In the genomic region with DNA sequence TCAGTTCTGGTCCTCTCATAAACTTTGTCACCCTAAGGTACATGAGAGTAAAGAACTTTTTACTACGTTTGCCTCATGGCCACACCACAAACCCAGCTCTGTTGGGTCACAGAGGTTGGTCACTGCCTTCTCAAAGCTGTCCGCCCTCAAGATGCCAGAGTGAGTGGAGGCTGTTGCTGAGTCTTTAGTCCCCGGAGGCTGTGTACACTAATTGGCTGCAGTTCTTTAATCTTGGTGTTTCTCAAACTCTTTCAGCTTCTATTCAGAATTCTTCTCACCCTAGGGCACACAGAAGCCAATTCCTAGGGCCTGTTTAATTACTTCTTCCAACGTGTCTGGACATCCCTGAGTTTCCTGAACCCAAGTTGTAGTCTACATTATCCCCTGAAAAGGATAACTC, we compare ENCODE assay signal across 27 mouse cellular contexts. TPM values are rescaled to one million over a fixed set of nuclear protein-coding genes. Genes with fewer than 3 reads are reported as not detected.
DNase-seq lines count a peak whose midpoint lies in the region; ATAC-seq and TF ChIP-seq lines count a peak whose summit lies in the region.
"Had no signal": no experiment of that assay in that cellular context is flagged by ENCODE, and none has a peak within 500 bp of the region (broad histone marks: within the 10 kb centered on the region; RNA-seq: fewer than 3 reads in every experiment).

No protein-coding gene starts in this region.

- no peak overlapping the region for H3K27ac ChIP-seq in embryonic facial prominence, embryonic 11.5 days (replicated peaks; ENCODE audit: low read depth, low read length)
- no peak overlapping the region for H3K27ac ChIP-seq in embryonic facial prominence, embryonic 10.5 days (replicated peaks)
- peak overlapping the region; percentile 24; the same call in 1 of the 2 replicates for H3K27ac ChIP-seq in stomach, embryonic 16.5 days (ENCODE audit: low read length)
- no peak overlapping the region for H3K27ac ChIP-seq in stomach, postnatal 0 days (replicated peaks)
- H3K27ac ChIP-seq in forebrain, embryonic 12.5 days: no peak overlapping the region
- H3K27ac ChIP-seq: embryonic facial prominence, embryonic 13.5 days; heart, embryonic 13.5 days; hindbrain, embryonic 15.5 days; kidney, embryonic 15.5 days; liver, embryonic 14.5 days had no signal

- no peaks in the 10 kb centered on the region for H3K9me3 ChIP-seq in embryonic facial prominence, embryonic 11.5 days (replicated peaks; ENCODE audit: control insufficient read depth, low read length)
- no peaks in the 10 kb centered on the region for H3K9me3 ChIP-seq in embryonic facial prominence, embryonic 10.5 days
- no peaks in the 10 kb centered on the region for H3K9me3 ChIP-seq in stomach, embryonic 16.5 days (replicated peaks; ENCODE audit: control insufficient read depth, low read length)
- H3K9me3 ChIP-seq in stomach, postnatal 0 days (ENCODE audit: control insufficient read depth, low read length): no peaks in the 10 kb centered on the region
- H3K9me3 ChIP-seq in forebrain, embryonic 12.5 days: no peaks in the 10 kb centered on the region
- H3K9me3 ChIP-seq: embryonic facial prominence, embryonic 13.5 days; heart, embryonic 13.5 days; hindbrain, embryonic 15.5 days; kidney, embryonic 15.5 days had no signal

- TF ChIP-seq EP300 in stomach, postnatal 0 days (optimal IDR thresholded peaks at IDR 0.05): no peak

- H3K36me3 ChIP-seq in embryonic facial prominence, embryonic 11.5 days (replicated peaks; ENCODE audit: control insufficient read depth, insufficient read depth, low read depth, low read length): no peaks in the 10 kb centered on the region
- H3K36me3 ChIP-seq in embryonic facial prominence, embryonic 10.5 days (replicated peaks): no peaks in the 10 kb centered on the region
- no peaks in the 10 kb centered on the region for H3K36me3 ChIP-seq in stomach, embryonic 16.5 days (ENCODE audit: control insufficient read depth, insufficient read depth, low read length)
- H3K36me3 ChIP-seq in stomach, postnatal 0 days (ENCODE audit: control insufficient read depth, insufficient read depth, low read length): no peaks in the 10 kb centered on the region
- H3K36me3 ChIP-seq in forebrain, embryonic 12.5 days (replicated peaks): no peaks in the 10 kb centered on the region
- H3K36me3 ChIP-seq: embryonic facial prominence, embryonic 13.5 days; heart, embryonic 13.5 days; hindbrain, embryonic 15.5 days; kidney, embryonic 15.5 days had no signal

- no peaks in the 10 kb centered on the region for H3K27me3 ChIP-seq in embryonic facial prominence, embryonic 11.5 days (ENCODE audit: control insufficient read depth, insufficient read depth, low read length)
- H3K27me3 ChIP-seq in embryonic facial prominence, embryonic 10.5 days (replicated peaks; ENCODE audit: low read depth, poor library complexity, severe bottlenecking): no peaks in the 10 kb centered on the region
- H3K27me3 ChIP-seq in stomach, embryonic 16.5 days (ENCODE audit: control insufficient read depth, insufficient read depth, low read length): no peaks in the 10 kb centered on the region
- H3K27me3 ChIP-seq in stomach, postnatal 0 days (ENCODE audit: control insufficient read depth, insufficient read depth, low read length): no peaks in the 10 kb centered on the region
- no peaks in the 10 kb centered on the region for H3K27me3 ChIP-seq in forebrain, embryonic 12.5 days
- H3K27me3 ChIP-seq: embryonic facial prominence, embryonic 13.5 days; heart, embryonic 13.5 days; hindbrain, embryonic 15.5 days; kidney, embryonic 15.5 days had no signal

- 33% methylated on average over 4 of the region's 4 CpGs for WGBS in embryonic facial prominence, embryonic 11.5 days
- 39% methylated on average over 4 of the region's 4 CpGs for WGBS in embryonic facial prominence, embryonic 10.5 days
- 48% methylated on average over 4 of the region's 4 CpGs for WGBS in stomach, embryonic 16.5 days
- 42% methylated on average over 4 of the region's 4 CpGs for WGBS in stomach, postnatal 0 days
- 20% methylated on average over 4 of the region's 4 CpGs for WGBS in forebrain, embryonic 12.5 days

- H3K9ac ChIP-seq in embryonic facial prominence, embryonic 11.5 days (replicated peaks; ENCODE audit: low read length): no peak overlapping the region
- no peak overlapping the region for H3K9ac ChIP-seq in stomach, embryonic 16.5 days (ENCODE audit: low read length)
- H3K9ac ChIP-seq in stomach, postnatal 0 days (ENCODE audit: low read length): no peak overlapping the region
- no peak overlapping the region for H3K9ac ChIP-seq in forebrain, embryonic 12.5 days
- H3K9ac ChIP-seq: embryonic facial prominence, embryonic 13.5 days; heart, embryonic 13.5 days; hindbrain, embryonic 15.5 days; kidney, embryonic 15.5 days; liver, embryonic 14.5 days had no signal

- no peaks in the 10 kb centered on the region for H3K4me1 ChIP-seq in embryonic facial prominence, embryonic 11.5 days (ENCODE audit: control insufficient read depth, insufficient read depth, low read length)
- H3K4me1 ChIP-seq in embryonic facial prominence, embryonic 10.5 days: peaks cover 3% of the 10 kb centered on the region; the same call in 1 of the 2 replicates
- H3K4me1 ChIP-seq in stomach, embryonic 16.5 days (ENCODE audit: control insufficient read depth, insufficient read depth, low read length): no peaks in the 10 kb centered on the region
- H3K4me1 ChIP-seq in stomach, postnatal 0 days (replicated peaks; ENCODE audit: control insufficient read depth, insufficient read depth): no peaks in the 10 kb centered on the region
- peaks cover 6% of the 10 kb centered on the region; the same call in 1 of the 2 replicates for H3K4me1 ChIP-seq in forebrain, embryonic 12.5 days
- H3K4me1 ChIP-seq: embryonic facial prominence, embryonic 13.5 days; heart, embryonic 13.5 days; hindbrain, embryonic 15.5 days had no signal

- no peak overlapping the region for H3K4me2 ChIP-seq in embryonic facial prominence, embryonic 11.5 days (ENCODE audit: low read depth, low read length)
- H3K4me2 ChIP-seq in stomach, embryonic 16.5 days (ENCODE audit: low read depth, low read length): no peak overlapping the region
- H3K4me2 ChIP-seq in stomach, postnatal 0 days (replicated peaks; ENCODE audit: low read depth): no peak overlapping the region
- no peak overlapping the region for H3K4me2 ChIP-seq in forebrain, embryonic 12.5 days
- H3K4me2 ChIP-seq: embryonic facial prominence, embryonic 13.5 days; heart, embryonic 13.5 days; hindbrain, embryonic 15.5 days; kidney, embryonic 15.5 days had no signal

- TF ChIP-seq CTCF in stomach, postnatal 0 days (IDR thresholded peaks at IDR 0.05; ENCODE audit: low read depth): no peak

- ATAC-seq in embryonic facial prominence, embryonic 11.5 days (replicated peaks; ENCODE audit: insufficient number of reproducible peaks, low FRiP score, low TSS enrichment, low read depth): no peak
- ATAC-seq in stomach, embryonic 16.5 days (ENCODE audit: insufficient read depth, low FRiP score): no peak
- ATAC-seq in stomach, postnatal 0 days (ENCODE audit: low FRiP score, low TSS enrichment): no peak
- peak; percentile 46; the same call in 1 of the 2 replicates for ATAC-seq in forebrain, embryonic 12.5 days (ENCODE audit: low FRiP score)
- ATAC-seq: inflammation-experienced regulatory T-cells, adult 6 months had no signal

- peak; percentile 20 for DNase-seq in embryonic facial prominence, embryonic 11.5 days (ENCODE audit: low spot score)
- DNase-seq in embryonic facial prominence, embryonic 10.5 days (ENCODE audit: low spot score): no peak
- no peak for DNase-seq in stomach, postnatal 0 days (ENCODE audit: low spot score)
- DNase-seq in gonadal fat pad, adult 2 months (ENCODE audit: low read depth): peak; percentile 65
- no peak for DNase-seq in retina, postnatal 1 day
- no peak for DNase-seq in left cerebral cortex, postnatal 4 days
- DNase-seq: adrenal gland, postnatal 14 days; cerebellum, adult 11-12 months; cerebellum, adult 9-11 months; heart, postnatal 10 days; kidney, adult 11 months; kidney, postnatal 36 days; layer of hippocampus, postnatal 36 days; liver; lung, adult 2 months; lung, postnatal 14 days; midbrain, embryonic 14.5 days; thymus, postnatal 25 days had no signal

- intact Hi-C loops in left cerebral cortex, postnatal 4 days (cut with DNase I): no loop called here

- H3K4me3 ChIP-seq in embryonic facial prominence, embryonic 11.5 days (ENCODE audit: low read depth, low read length): no peak overlapping the region
- H3K4me3 ChIP-seq in embryonic facial prominence, embryonic 10.5 days: no peak overlapping the region
- no peak overlapping the region for H3K4me3 ChIP-seq in stomach, embryonic 16.5 days (replicated peaks; ENCODE audit: low read length)
- no peak overlapping the region for H3K4me3 ChIP-seq in stomach, postnatal 0 days (ENCODE audit: low read depth, low read length)
- no peak overlapping the region for H3K4me3 ChIP-seq in forebrain, embryonic 12.5 days (replicated peaks)
- H3K4me3 ChIP-seq: embryonic facial prominence, embryonic 13.5 days; heart, embryonic 13.5 days; hindbrain, embryonic 15.5 days; kidney, embryonic 15.5 days had no signal

RNA-seq across cellular contexts. Expression of a gene that starts 28.6 kb away (rescaled TPM):
- 2.2 and 2.4 TPM in 2 replicates for polyA plus RNA-seq in embryonic facial prominence, embryonic 11.5 days (2014; fragmentation: Nextera tagmentation; extraction: Ambion mirVana)
- 4.0 and 4.1 TPM in 2 replicates for polyA plus RNA-seq in embryonic facial prominence, embryonic 10.5 days (2016; fragmentation: Nextera tagmentation; extraction: Ambion mirVana)
- polyA plus RNA-seq in stomach, embryonic 16.5 days (2015; fragmentation: Nextera tagmentation; extraction: Ambion mirVana): 17.1 and 19.3 TPM in 2 replicates
- 9.3 and 10.3 TPM in 2 replicates for polyA plus RNA-seq in stomach, postnatal 0 days (2015; fragmentation: Nextera tagmentation; extraction: Ambion mirVana)
- 3.2 and 4.0 TPM in 2 replicates for polyA plus RNA-seq in forebrain, embryonic 12.5 days (2016; fragmentation: Nextera tagmentation; extraction: Ambion mirVana)
- 18.4 and 27.3 TPM in 2 replicates for polyA plus RNA-seq in gonadal fat pad, adult 2 months (2012; rRNA removed)
- 1 to 10 TPM; 7.2 to 9.3 TPM for total RNA-seq in left cerebral cortex, postnatal 4 days (2021)
- total RNA-seq: MEL had no signal

Comparison
In these comparisons a context has a peak if more than half of its experiments do, and no peak if none do; other contexts are left out.
1. DNase-seq: peak in embryonic facial prominence, embryonic 11.5 days (single experiment) and gonadal fat pad, adult 2 months (single experiment); none in embryonic facial prominence, embryonic 10.5 days (single experiment), stomach, postnatal 0 days (single experiment), retina, postnatal 1 day (single experiment) and left cerebral cortex, postnatal 4 days (single experiment).